Mouse (Mus musculus) lung, postnatal 0 days (tissue): Measurements from ENCODE around the gene Psmd13. TPM values are rescaled to one million over a fixed set of nuclear protein-coding genes. Genes with fewer than 3 reads are reported as not detected.
A peak's percentile ranks its signal among the peaks of the same experiment; 100 is the strongest.

Experiments
- ATAC-seq: fragments of 200-750 bp; cut with Nextera tagmentation; 2 replicates; pipeline ENCODE4 v1.8.0; 2017; ENCODE audit warnings: moderate library complexity
- DNase-seq: peaks from one replicate; pipeline ENCODE4 v3.0.0-alpha.2; 2016; ENCODE audit warnings: low spot score
- H3K27ac ChIP-seq: fragments of 300-500 bp; sonication (generic); 2 replicates; pipeline ENCODE4 v1.5.1; 2014; ENCODE audit warnings: antibody characterized with exemption, mild to moderate bottlenecking, low read length, mixed read lengths
- H3K27me3 ChIP-seq: fragments of 300-500 bp; sonication (generic); replicated peaks from 2 replicates; pipeline ENCODE4 v1.6.1; 2014; ENCODE audit warnings: low read length, mixed read lengths; ENCODE audit not compliant: insufficient read depth
- H3K36me3 ChIP-seq: fragments of 300-500 bp; sonication (generic); 2 replicates; pipeline ENCODE4 v1.6.1; 2014; ENCODE audit warnings: low read length, mixed read lengths; ENCODE audit not compliant: insufficient read depth
- H3K4me1 ChIP-seq: fragments of 300-500 bp; sonication (generic); 2 replicates; pipeline ENCODE4 v1.6.1; 2014; ENCODE audit warnings: antibody characterized with exemption, low read depth, low read length, mixed read lengths; ENCODE audit not compliant: insufficient read depth
- H3K4me2 ChIP-seq: fragments of 300-500 bp; sonication (generic); replicated peaks from 2 replicates; pipeline ENCODE4 v1.6.1; 2014; ENCODE audit warnings: low read depth, mild to moderate bottlenecking, low read length, moderate library complexity, mixed read lengths
- H3K4me3 ChIP-seq: fragments of 300-500 bp; sonication (generic); 2 replicates; pipeline ENCODE4 v1.5.1; 2014; ENCODE audit warnings: low read depth, low read length
- H3K9ac ChIP-seq: fragments of 300-500 bp; sonication (generic); replicated peaks from 2 replicates; pipeline ENCODE4 v1.6.1; 2014; ENCODE audit warnings: low read depth, mild to moderate bottlenecking
- H3K9me3 ChIP-seq: fragments of 300-500 bp; sonication (generic); 2 replicates; pipeline ENCODE4 v1.6.1; 2016; ENCODE audit warnings: low read length, mixed read lengths
- CTCF ChIP-seq: IDR thresholded peaks from 2 replicates; pipeline ENCODE4 v1.5.1; 2016; ENCODE audit warnings: antibody characterized with exemption, mild to moderate bottlenecking
- EP300 ChIP-seq: IDR thresholded peaks from 2 replicates; pipeline ENCODE4 v1.6.1; 2016; ENCODE audit warnings: antibody characterized with exemption, mild to moderate bottlenecking, control low read depth
- WGBS: fragments of 180-500 bp; shearing (Covaris S2); extraction: QIAGEN DNeasy Blood & Tissue Kit; methylation state at CpG from one replicate; pipeline ENCODE4 v1.1.7; 2014; 5-methylcytosine and 5-hydroxymethylcytosine counted together
- polyA plus RNA-seq: library from polyadenylated mRNA; unstranded; fragments of >200 nt; fragmentation: Nextera tagmentation; extraction: Ambion mirVana; gene quantifications from 2 replicates; pipeline ENCODE4 v1.2.1, GENCODE M21; 2015

The Psmd13 gene
- polyA plus RNA-seq, 1 experiment from 2014 or later: 164 TPM

- WGBS: 58% methylated on average over 8 of the region's 8 CpGs
- no peak within 1 kb of the TSS for H3K9ac ChIP-seq
- H3K27ac ChIP-seq: no peak within 1 kb of the TSS
- no peak within 1 kb of the TSS for H3K4me2 ChIP-seq
- no peaks in the 10 kb centered on the region for H3K36me3 ChIP-seq
- DNase-seq (no peak), ATAC-seq (no peak)
- TF ChIP-seq CTCF (no peak), EP300 (no peak)
- no peaks in the 10 kb centered on the region for H3K9me3 ChIP-seq
- H3K27me3 ChIP-seq: peaks cover 55% of the 10 kb centered on the region
- H3K4me1 ChIP-seq: peaks cover 10% of the 10 kb centered on the region; the same call in 1 of the 2 replicates
- no peak within 1 kb of the TSS for H3K4me3 ChIP-seq
Observed at GRCm38 (mm10) chr7:140920418-140921029, 38.8 kb downstream of the Psmd13 start, which contains the start of gene Nlrp6. Gene Nlrp6 (plus strand): TSS chr7:140920902.

GRCm38 (mm10) chr7:140921225-140921975 is 39.6 kb downstream of the Psmd13 start:
- no peaks in the 10 kb centered on the region for H3K36me3 ChIP-seq
- ATAC-seq (no peak), DNase-seq (no peak)
- H3K4me3 ChIP-seq: no peak overlapping the region
- TF ChIP-seq EP300: no peak
- no peak for TF ChIP-seq CTCF
- peaks cover 55% of the 10 kb centered on the region for H3K27me3 ChIP-seq
- 30% methylated on average over 22 of the region's 22 CpGs for WGBS
- H3K27ac ChIP-seq: no peak overlapping the region
- H3K9me3 ChIP-seq: no peaks in the 10 kb centered on the region
- peaks cover 10% of the 10 kb centered on the region; the same call in 1 of the 2 replicates for H3K4me1 ChIP-seq
- H3K4me2 ChIP-seq: no peak overlapping the region
- H3K9ac ChIP-seq: no peak overlapping the region

GRCm38 (mm10) chr7:140922398-140923069 is 40.8 kb downstream of the Psmd13 start:
- TF ChIP-seq CTCF: no peak
- TF ChIP-seq EP300: no peak
- Histone ChIP-seq H3K27ac (no peak overlapping the region), H3K27me3 (peaks cover 55% of the 10 kb centered on the region), H3K9me3 (no peaks in the 10 kb centered on the region), H3K36me3 (no peaks in the 10 kb centered on the region), H3K9ac (no peak overlapping the region), H3K4me3 (peak overlapping the region; percentile 24), H3K4me2 (peak overlapping the region; percentile 46), H3K4me1 (peaks cover 10% of the 10 kb centered on the region; the same call in 1 of the 2 replicates)
- ATAC-seq: 0 out of 2 replicates have a peak, but pooled peaks have one; percentile 16
- WGBS: under 1% methylated on average over 49 of the region's 49 CpGs
- DNase-seq: peak; percentile 26

GRCm38 (mm10) chr7:140923070-140923775 is 41.5 kb downstream of the Psmd13 start:
- TF ChIP-seq EP300 (no peak), CTCF (no peak)
- Histone ChIP-seq H3K4me2 (peak overlapping the region; percentile 46), H3K4me3 (peak overlapping the region; percentile 24; the same call in 1 of the 2 replicates), H3K27ac (no peak overlapping the region), H3K9ac (no peak overlapping the region), H3K4me1 (peaks cover 10% of the 10 kb centered on the region; the same call in 1 of the 2 replicates), H3K9me3 (no peaks in the 10 kb centered on the region), H3K27me3 (peaks cover 55% of the 10 kb centered on the region), H3K36me3 (no peaks in the 10 kb centered on the region)
- no peak for ATAC-seq
- DNase-seq: no peak
- WGBS: 21% methylated on average over 30 of the region's 30 CpGs

GRCm38 (mm10) chr7:140927181-140927580 is 45.4 kb downstream of the Psmd13 start:
- ATAC-seq (no peak), DNase-seq (no peak)

More at GRCm38 (mm10) chr7:140927181-140927580, 45.4 kb downstream of the Psmd13 start:
- H3K4me3 ChIP-seq: no peak overlapping the region
- H3K4me2 ChIP-seq: no peak overlapping the region
- H3K9me3 ChIP-seq: no peaks in the 10 kb centered on the region
- 74% methylated on average over 6 of the region's 6 CpGs for WGBS
- H3K4me1 ChIP-seq: peaks cover 9% of the 10 kb centered on the region; the same call in 1 of the 2 replicates
- no peak overlapping the region for H3K27ac ChIP-seq
- H3K36me3 ChIP-seq: no peaks in the 10 kb centered on the region
- H3K27me3 ChIP-seq: peaks cover 28% of the 10 kb centered on the region
- TF ChIP-seq CTCF (no peak), EP300 (no peak)
- H3K9ac ChIP-seq: no peak overlapping the region
